Mouse (Mus musculus): ENCODE measurements around the gene Defb42.
A peak's percentile ranks its signal among the peaks of the same experiment; 100 is the strongest.

DNA sequence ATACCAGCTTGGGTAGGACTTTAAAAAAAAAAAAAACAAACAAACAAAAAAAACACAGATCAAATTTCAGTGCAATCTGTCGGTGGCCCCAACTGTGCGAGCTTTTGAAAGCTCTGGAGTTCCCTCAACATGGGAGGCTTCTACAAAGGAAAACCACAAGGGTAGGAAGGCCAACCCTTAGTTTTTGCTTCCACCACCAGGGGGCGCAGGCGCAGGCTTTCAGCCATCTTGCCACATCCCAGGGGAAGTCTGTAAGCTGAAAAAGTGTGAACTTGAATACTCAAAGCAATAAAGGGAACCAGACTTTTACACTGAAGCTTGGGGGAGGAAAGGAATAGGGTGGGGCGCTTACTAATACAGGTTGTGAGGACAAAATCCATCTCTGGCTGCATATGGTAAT, 4.0 kb downstream of the Defb42 start:
- TF ChIP-seq CTCF (IDR thresholded peaks at IDR 0.05; ENCODE audit: extremely low read depth, insufficient read depth, insufficient read length, insufficient replicate concordance) (peak; percentile 62; the same call in 1 of the 2 replicates), POLR2A (IDR thresholded peaks at IDR 0.05; ENCODE audit: low read depth, low read length) (no peak)

Data from spleen, adult 2 months (tissue).